Mouse (Mus musculus) NIH3T3 (cell line): ENCODE data around the gene Tmem254b.
"Not testable (repeated sequence)": the region's sequence is repeated elsewhere in the genome, so short reads cannot be mapped to it uniquely, and the experiment has no call there.

ENCODE experiments used
- DNase-seq: peaks from one replicate; pipeline ENCODE4 v3.0.0-alpha.2; 2012; ENCODE audit warnings: low read depth

The Tmem254b gene

GRCm38 (mm10) chr14:26206926-26207247 is at the start of gene Tmem254b:
Gene Tmem254b, minus strand, starts transcription at chr14:26207041.
- DNase-seq, result not testable (repeated sequence)

- DNase-seq, result not testable (repeated sequence)
Observed at GRCm38 (mm10) chr14:26237183-26237582, 30.3 kb upstream of the Tmem254b start.

GRCm38 (mm10) chr14:26216233-26217000 is 9.6 kb upstream of the Tmem254b start:
- not testable (repeated sequence) for DNase-seq

GRCm38 (mm10) chr14:26206197-26206925 is 480 bp downstream of the Tmem254b start:
- DNase-seq, result not testable (repeated sequence)

GRCm38 (mm10) chr14:26197851-26198250 is 9.0 kb downstream of the Tmem254b start:
- not testable (repeated sequence) for DNase-seq

- not testable (repeated sequence) for DNase-seq
Observed at GRCm38 (mm10) chr14:26188361-26188760, 18.5 kb downstream of the Tmem254b start.

GRCm38 (mm10) chr14:26186638-26187037 is 20.2 kb downstream of the Tmem254b start:
- not testable (repeated sequence) for DNase-seq

- DNase-seq, result not testable (repeated sequence)
Observed at GRCm38 (mm10) chr14:26182380-26182779, 24.5 kb downstream of the Tmem254b start, which contains the start of gene Plac9b. Gene Plac9b, minus strand, starts transcription at chr14:26182480.

- not testable (repeated sequence) for DNase-seq
Observed at GRCm38 (mm10) chr14:26181660-26182059, 25.2 kb downstream of the Tmem254b start.

GRCm38 (mm10) chr14:26175028-26175427 is 31.8 kb downstream of the Tmem254b start:
- DNase-seq, result not testable (repeated sequence)

- not testable (repeated sequence) for DNase-seq
Observed at GRCm38 (mm10) chr14:26173955-26174354, 32.9 kb downstream of the Tmem254b start.

- DNase-seq, result not testable (repeated sequence)
Observed at GRCm38 (mm10) chr14:26165266-26165665, 41.6 kb downstream of the Tmem254b start.

GRCm38 (mm10) chr14:26162423-26162822 is 44.4 kb downstream of the Tmem254b start:
- not testable (repeated sequence) for DNase-seq

GRCm38 (mm10) chr14:26161156-26161555 is 45.7 kb downstream of the Tmem254b start:
- not testable (repeated sequence) for DNase-seq

- DNase-seq, result not testable (repeated sequence)
Observed at GRCm38 (mm10) chr14:26156032-26156431, 50.8 kb downstream of the Tmem254b start.
